Mouse (Mus musculus) frontal cortex, adult 2 months (tissue): ENCODE measurements around the gene Smim7. TPM values are rescaled to one million over a fixed set of nuclear protein-coding genes. Genes with fewer than 3 reads are reported as not detected.
A peak's percentile ranks its signal among the peaks of the same experiment; 100 is the strongest.

ENCODE experiments used
- DNase-seq, 2 experiments: peaks; one replicate each; pipeline ENCODE4 v3.0.0; 2022; ENCODE audit warnings: low spot score in 1 of 2; ENCODE audit errors: extremely low spot score in 1 of 2
- polyA plus RNA-seq: library from polyadenylated mRNA; depleted of rRNA; stranded (reverse); fragments of >200 nt; gene quantifications from 2 replicates; pipeline ENCODE4 v1.2.3, GENCODE M21; 2012; rRNA removed

The Smim7 gene
- polyA plus RNA-seq, 1 experiment: 83.3 TPM

DNA sequence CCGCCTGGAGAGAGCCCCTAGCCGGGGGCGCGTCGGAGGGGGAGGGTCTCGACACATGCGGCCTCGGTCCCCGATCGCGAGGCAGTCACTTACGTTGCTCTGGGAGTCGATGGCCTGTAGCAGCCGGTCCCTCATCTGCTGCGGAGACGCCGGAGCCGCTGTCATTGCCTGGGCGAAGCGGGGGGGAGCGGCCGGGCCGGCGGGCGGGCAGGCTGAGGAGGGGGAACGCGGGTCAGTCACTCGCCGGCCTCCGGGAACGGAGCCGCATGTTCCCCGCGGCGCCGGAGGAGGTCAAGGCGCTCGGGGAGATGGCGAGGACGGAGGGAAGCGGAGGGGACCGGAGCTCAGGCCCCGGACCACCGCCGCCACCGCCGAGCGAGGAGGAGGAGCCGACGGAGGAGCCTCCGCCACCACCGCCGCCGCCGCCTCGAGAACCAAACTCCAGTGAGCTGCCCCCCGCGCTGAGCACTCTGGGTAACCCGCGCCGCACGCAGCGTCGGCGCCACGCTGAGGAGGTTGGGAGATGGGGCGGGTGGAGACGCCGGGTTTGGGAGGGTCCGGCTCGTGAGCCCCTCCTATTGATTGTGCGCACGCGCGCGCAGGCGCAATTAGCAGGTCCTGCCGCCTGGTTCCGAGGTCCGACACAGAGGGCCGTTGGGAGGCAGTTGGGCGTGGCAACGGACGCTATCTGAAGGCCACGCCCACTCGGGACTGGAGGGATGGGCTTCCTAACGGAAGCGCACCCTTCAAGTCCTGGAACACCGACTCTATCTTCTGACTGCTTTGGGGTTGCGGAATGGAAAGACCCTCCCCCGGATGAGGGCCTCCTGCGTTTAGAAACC lies 22.9 kb downstream of the Smim7 start, which contains the start of gene Med26:
Gene Med26, minus strand, starts transcription at position 469 of the 842 bp plus-strand sequence.
- peak; percentile 97 to 98 for DNase-seq

DNA sequence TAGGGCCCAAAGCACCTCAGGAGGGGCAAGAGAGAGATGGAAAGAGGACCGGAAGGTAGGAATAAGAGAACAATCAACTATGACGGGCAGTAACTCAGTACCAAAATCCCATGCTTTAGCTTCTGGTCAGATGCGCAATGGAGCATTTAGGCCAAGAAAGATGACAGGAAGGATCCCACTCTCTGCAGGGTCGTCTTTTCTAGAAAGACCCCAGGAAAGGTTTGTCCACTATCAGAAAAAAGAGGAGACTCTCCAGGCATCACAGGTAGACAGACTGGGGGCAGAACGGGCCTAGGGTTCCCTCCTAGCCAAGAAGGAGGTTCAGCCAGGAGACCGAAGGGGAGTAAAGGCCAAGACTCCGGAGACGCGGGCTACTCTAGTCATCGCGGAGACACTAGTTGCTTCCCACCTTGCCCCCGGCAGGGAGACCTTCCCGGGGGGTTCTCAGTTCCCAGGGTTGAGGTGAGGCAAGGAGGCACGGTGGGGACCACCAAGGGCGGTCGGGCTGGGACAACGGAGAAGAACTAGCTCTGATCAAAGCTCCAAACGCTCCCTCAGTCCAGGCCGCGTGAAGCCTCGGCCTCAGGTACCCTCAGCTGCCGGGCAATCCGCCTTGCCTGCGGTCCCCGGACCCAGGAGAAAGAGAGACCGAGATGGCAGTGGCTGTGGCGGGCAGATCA lies 23.6 kb downstream of the Smim7 start:
- DNase-seq: no peak

DNA sequence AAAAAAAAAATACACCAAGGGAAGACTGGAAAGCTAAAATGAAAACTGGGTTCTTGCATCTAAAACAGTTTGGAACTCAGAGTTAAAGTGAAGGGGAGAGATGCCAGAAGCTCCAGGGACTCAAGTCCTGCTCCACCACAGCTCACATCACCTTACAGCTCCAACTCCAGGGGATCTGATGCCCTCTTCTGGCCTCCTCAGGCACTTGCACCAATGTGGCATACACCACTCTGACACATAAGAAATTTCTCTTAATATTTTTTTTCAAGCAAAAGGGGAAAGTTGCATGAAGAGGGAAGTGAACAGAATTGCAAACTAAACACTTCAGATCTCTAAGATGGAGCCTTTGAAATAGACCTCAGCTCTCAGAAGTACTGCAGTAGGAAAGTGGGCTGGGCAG lies 31.7 kb downstream of the Smim7 start:
- DNase-seq: no peak

DNA sequence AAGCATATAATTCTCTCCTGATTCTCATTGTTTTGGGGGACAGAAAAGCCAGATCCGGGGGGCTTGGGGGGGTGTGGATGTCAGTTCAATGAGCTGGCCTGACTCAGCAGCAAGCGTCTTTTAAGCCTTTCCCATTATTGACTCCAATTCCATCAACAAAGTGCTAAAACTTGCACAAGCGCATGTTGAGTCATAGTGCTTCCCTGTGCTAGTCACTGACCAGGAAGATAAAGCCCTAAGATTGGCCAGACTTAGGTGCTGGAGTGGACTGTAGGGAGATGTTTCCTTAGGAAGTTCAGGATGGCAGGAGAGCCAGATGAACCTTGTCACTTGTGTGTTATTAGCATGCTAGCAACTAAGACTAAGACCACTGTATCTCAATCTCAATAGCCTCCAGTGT lies 36.0 kb downstream of the Smim7 start:
- no peak for DNase-seq

DNA sequence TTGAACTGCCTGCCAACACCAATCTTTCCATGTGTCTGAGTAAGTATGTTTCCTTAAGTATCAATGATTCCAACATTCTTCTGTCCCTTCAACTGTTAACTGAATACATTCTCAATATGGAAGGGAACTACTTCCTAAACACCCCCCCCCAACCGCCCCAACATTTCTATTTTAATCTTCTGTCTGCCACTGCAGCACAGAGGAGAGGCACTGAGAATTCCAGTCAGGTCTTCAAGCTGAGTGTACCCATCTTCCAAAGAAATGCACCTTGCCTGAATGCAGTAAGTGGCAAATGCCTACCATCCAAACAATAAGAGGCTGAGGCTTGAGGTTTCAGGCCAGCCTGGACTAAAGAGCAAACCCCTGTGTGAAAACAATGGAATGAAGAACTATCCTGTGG lies 38.8 kb downstream of the Smim7 start:
- peak in 1 of 2 experiments; percentile 27 for DNase-seq

DNA sequence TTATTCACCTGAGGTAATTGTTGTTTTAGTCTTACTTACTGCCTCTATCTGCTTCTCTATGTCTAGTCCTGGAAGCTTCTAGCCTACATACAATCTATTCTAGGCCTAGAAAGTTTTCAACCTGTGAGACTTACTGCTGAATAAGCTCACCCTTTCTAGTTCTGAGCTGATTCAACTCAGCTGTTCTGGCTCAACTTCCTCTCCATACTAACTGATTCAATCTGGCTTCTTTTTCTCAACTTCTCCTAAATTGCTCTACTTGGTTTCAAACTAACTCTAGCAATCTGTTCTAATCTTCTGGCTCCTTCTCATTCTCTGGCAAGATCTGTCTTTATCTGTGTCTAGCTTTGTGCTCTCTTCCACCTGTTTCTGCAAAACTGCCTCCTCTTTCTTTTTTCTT lies 49.0 kb downstream of the Smim7 start:
- no peak for DNase-seq

DNA sequence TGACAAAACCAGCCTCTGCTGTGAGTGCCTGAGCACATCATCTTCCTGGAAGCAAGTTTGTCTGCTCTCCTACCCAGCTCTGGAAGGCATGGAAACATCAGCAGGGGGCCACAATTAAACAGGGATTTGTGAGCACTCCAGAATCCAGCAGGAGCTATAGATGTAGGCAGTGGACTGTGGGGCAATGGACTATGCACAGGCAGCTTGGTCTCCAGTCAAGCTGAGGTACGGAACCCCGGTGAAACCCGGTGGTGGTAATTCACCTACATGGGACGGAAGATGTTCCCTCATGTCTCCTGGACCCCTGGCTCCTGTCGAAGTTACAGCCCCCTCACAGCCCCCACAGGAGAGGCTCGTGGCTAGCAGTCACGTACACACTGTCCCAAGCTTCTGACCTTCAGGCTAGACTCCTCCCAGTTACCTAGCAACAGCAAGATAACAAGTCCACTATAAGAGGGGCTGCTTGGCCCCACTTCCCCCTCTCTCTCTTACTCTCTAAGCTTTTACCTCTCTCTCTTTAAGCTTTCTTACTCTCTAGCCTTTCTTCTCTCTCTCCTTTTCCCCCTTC lies 53.4 kb downstream of the Smim7 start:
- no peak for DNase-seq

Other genes starting within 250 kb of the Smim7 start
- gene Eps15l1, start 149.6 kb downstream of the Smim7 start, polyA plus RNA-seq: 76.1 and 81.8 TPM in 2 replicates
- 0.58 and 0.61 TPM in 2 replicates for gene Calr3, start 127.2 kb downstream of the Smim7 start, polyA plus RNA-seq
- gene 1700030K09Rik, start 127.2 kb downstream of the Smim7 start, polyA plus RNA-seq: 9.6 and 10.0 TPM in 2 replicates
- 51.4 and 57.2 TPM in 2 replicates for gene Cherp, start 95.9 kb downstream of the Smim7 start, polyA plus RNA-seq
- gene Slc35e1, start 78.5 kb downstream of the Smim7 start, polyA plus RNA-seq: 31.5 and 32.4 TPM in 2 replicates
- gene Med26, start 22.8 kb downstream of the Smim7 start, polyA plus RNA-seq: 7.9 and 9.0 TPM in 2 replicates
- gene Tmem38a, start 967 bp upstream of the Smim7 start, polyA plus RNA-seq: 141 TPM in 2 replicates
- gene Nwd1, start 75.6 kb upstream of the Smim7 start, polyA plus RNA-seq: 23.8 and 26.4 TPM in 2 replicates
- 134 and 150 TPM in 2 replicates for gene Sin3b, start 152.2 kb upstream of the Smim7 start, polyA plus RNA-seq
- 0.42 and 0.65 TPM in 2 replicates for gene F2rl3, start 190.8 kb upstream of the Smim7 start, polyA plus RNA-seq